Mouse (Mus musculus) kidney, adult 11 months (tissue): Measurements from ENCODE around the gene Armcx1.
A peak's percentile ranks its signal among the peaks of the same experiment; 100 is the strongest.
"Not testable (repeated sequence)": the region's sequence is repeated elsewhere in the genome, so short reads cannot be mapped to it uniquely, and the experiment has no call there.

Experiments
- DNase-seq: peaks from one replicate; pipeline ENCODE4 v3.0.0; 2022

Gene Armcx1

GRCm38 (mm10) chrX:134717752-134718308 lies at the start of gene Armcx1:
TSS of gene Armcx1 (plus strand) at chrX:134717963.
- DNase-seq = peak; percentile 30

GRCm38 (mm10) chrX:134675022-134675421 lies 42.7 kb upstream of the Armcx1 start:
- DNase-seq = no peak

- DNase-seq = no peak
Measured at GRCm38 (mm10) chrX:134675959-134676358, 41.8 kb upstream of the Armcx1 start.

- no peak for DNase-seq
Measured at GRCm38 (mm10) chrX:134684936-134685335, 32.8 kb upstream of the Armcx1 start.

GRCm38 (mm10) chrX:134686267-134686666 lies 31.5 kb upstream of the Armcx1 start, which contains the start of gene Armcx4:
TSS of gene Armcx4 (plus strand) at chrX:134686519.
- DNase-seq = peak; percentile 15

- no peak for DNase-seq
Measured at GRCm38 (mm10) chrX:134686739-134687171, 31.0 kb upstream of the Armcx1 start.

GRCm38 (mm10) chrX:134689676-134690075 lies 28.1 kb upstream of the Armcx1 start:
- no peak for DNase-seq

GRCm38 (mm10) chrX:134690871-134691539 lies 26.8 kb upstream of the Armcx1 start:
- DNase-seq = peak; percentile 54

- no peak for DNase-seq
Measured at GRCm38 (mm10) chrX:134691540-134691935, 26.2 kb upstream of the Armcx1 start.

GRCm38 (mm10) chrX:134716863-134717262 lies 900 bp upstream of the Armcx1 start:
- no peak for DNase-seq

- DNase-seq = peak; percentile 8
Measured at GRCm38 (mm10) chrX:134718524-134718923, 761 bp downstream of the Armcx1 start.

- DNase-seq = not testable (repeated sequence)
Measured at GRCm38 (mm10) chrX:134723762-134724161, 6.0 kb downstream of the Armcx1 start.

- DNase-seq = no peak
Measured at GRCm38 (mm10) chrX:134729778-134730177, 12.0 kb downstream of the Armcx1 start.

- no peak for DNase-seq
Measured at GRCm38 (mm10) chrX:134737796-134738195, 20.0 kb downstream of the Armcx1 start.

GRCm38 (mm10) chrX:134739160-134739559 lies 21.4 kb downstream of the Armcx1 start:
- DNase-seq = no peak

- DNase-seq = no peak
Measured at GRCm38 (mm10) chrX:134741862-134742261, 24.1 kb downstream of the Armcx1 start.

- peak; percentile 7 for DNase-seq
Measured at GRCm38 (mm10) chrX:134746459-134746858, 28.7 kb downstream of the Armcx1 start.

- DNase-seq = peak; percentile 43
Measured at GRCm38 (mm10) chrX:134750764-134751592, 33.2 kb downstream of the Armcx1 start, which contains the start of gene Armcx6. TSS of gene Armcx6 (minus strand) at chrX:134751417.

- no peak for DNase-seq
Measured at GRCm38 (mm10) chrX:134751910-134752309, 34.1 kb downstream of the Armcx1 start.

- no peak for DNase-seq
Measured at GRCm38 (mm10) chrX:134752584-134752983, 34.8 kb downstream of the Armcx1 start.

- DNase-seq = peak; percentile 47
Measured at GRCm38 (mm10) chrX:134756434-134757292, 38.9 kb downstream of the Armcx1 start, which contains the start of gene Armcx3. TSS of gene Armcx3 (plus strand) at chrX:134756595.

GRCm38 (mm10) chrX:134757293-134757995 lies 39.7 kb downstream of the Armcx1 start:
- DNase-seq = no peak
